Mouse (Mus musculus): ENCODE results near the gene Dgki.

- TF ChIP-seq CTCF (IDR thresholded peaks at IDR 0.05; ENCODE audit: extremely low read depth, insufficient read length, insufficient replicate concordance, low read depth, low read length) (no peak), POLR2A (IDR thresholded peaks at IDR 0.05; ENCODE audit: low read depth, low read length) (no peak)
Measured at GRCm38 (mm10) chr6:36898412-36898811, 401.6 kb downstream of the Dgki start.
